Mouse (Mus musculus) c-Kit-negative CD71-positive TER-119-positive erythroid progenitor cells, embryonic 14.5 days (primary cell): ENCODE measurements around the gene Ascc3.

Experiments
- DNase-seq: peaks from one replicate; pipeline ENCODE4 v3.0.0-alpha.2; 2013; ENCODE audit warnings: low read depth, low spot score

The Ascc3 gene

DNA sequence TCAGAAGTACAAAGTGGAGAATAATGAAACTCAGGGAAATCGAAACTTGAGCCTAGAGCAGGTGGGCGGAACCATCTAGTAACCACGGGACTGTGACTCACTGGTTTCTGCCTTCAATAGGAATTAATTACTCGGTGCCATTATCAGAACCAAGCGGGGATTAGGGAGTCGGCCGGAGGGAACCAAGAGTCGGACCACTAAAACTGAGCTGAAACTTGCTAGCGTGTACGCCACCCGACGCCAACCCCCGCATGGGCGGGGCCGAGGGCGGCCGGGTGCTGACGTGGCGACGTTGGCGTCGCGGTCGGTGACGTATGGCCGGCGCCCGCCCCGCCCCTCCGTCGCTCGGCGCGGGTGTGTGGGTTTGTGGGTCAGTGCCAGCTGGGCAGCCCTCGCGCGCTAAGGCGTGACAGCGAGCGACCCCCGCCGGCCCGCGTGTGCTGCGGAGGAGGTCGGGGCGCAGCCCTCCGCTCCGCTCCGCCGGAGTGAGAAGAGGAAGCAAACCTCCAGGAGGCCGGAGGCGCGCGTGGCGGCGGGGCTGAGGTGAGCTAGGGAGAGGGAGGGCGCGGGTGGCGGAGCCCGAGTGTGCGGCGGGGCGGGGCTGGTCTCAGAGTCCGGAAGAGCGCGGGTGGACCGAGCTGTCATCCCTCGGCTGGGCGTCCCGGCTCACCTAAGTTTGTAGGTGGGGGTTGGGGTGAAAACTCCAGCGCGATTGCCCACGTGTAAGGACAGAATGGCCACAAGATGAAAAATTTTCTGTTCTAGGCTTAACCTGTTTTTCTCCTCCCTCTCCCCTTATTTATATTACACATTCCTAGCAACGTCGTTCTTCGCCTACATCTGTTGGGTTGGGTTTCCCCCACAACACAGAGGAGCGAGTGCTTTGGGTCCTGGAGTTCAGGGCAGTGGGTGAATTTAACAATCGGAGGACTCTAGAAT, at the start of gene Ascc3:
TSS of gene Ascc3 (plus strand) at position 315 of the 939 bp plus-strand sequence.
- peak; percentile 85 for DNase-seq

DNA sequence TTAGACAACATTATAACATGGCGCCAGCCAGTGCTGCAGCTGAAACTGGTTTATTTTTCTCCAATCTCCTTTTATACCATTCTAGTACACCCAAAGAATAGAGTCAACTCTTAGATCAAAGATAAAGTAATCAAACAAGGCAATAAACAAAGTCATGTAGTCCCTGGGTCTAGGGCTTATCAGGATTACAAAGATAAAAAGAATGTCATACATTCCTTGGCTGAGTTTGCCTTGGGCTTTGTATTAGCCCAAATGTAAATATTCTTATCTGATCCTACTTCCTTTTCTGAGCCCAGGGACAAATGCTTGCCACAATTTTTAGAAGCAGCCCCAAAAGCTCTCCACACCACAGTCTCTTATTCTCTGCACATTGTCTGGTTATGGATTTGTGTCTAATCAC, 7.7 kb upstream of the Ascc3 start:
- no peak for DNase-seq

- no peak for DNase-seq
Observed at GRCm38 (mm10) chr10:50586556-50586955, 5.9 kb upstream of the Ascc3 start.

- DNase-seq, result no peak
Observed at GRCm38 (mm10) chr10:50593371-50593770, 902 bp downstream of the Ascc3 start.

GRCm38 (mm10) chr10:50595340-50595739, 2.9 kb downstream of the Ascc3 start:
- peak; percentile 19 for DNase-seq

DNA sequence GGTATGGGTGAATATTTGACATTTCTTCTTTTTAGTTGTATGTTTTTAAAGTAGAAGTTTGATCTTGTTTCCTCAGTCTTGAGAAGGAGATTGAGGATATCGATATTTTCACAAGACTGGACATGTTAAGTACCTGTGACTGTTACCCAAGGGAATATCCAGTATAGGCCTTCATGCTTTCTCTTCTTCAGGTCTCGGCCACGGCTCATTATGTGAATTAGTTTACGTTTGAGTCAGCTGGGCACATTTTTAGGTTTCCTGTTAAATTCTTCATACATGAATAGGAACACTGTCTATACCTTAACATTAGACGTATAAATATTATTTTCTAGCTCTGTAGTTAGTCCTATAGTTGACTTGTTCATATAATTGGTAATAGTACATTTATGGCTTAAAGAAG, 12.4 kb downstream of the Ascc3 start:
- DNase-seq, result no peak

- DNase-seq, result no peak
Observed at GRCm38 (mm10) chr10:50613840-50614239, 21.4 kb downstream of the Ascc3 start.

DNA sequence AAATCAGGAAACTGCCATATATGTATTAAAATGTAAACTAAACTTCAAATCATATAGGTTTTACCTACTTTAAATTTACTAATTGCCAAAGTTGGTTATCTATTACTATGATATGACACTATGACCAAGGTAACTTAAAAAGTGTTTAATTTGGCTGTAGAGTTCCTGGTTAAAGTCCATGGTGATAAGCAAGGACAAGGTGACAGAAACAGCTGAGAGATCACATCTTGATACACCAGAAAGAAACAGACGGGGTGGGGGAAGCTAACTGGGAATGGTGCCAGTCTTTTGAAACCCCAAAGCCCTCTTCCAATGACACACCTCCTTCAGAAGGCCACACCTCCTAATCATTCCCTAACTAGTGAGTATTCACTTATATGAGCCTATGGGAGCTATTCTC, 33.4 kb downstream of the Ascc3 start:
- DNase-seq, result no peak

DNA sequence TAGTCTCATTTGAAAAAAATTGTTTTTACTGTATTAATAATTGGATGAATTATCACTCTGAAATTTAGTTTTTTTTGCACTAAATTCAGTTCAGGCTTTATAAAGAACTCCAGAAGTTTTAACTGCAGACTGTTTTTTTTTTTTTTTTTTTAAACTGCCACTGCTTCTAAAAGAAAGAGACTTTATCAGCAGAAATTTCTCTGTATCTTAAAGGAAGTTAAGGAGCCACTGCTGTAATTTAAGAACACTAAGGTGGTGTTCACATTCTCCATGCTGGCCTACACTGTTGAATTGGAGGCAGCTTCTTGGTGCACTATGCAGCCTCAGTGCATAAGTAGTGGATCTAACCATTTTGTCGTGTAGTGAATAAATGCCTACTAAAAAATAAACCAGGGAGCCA, 47.1 kb downstream of the Ascc3 start:
- DNase-seq, result no peak

- DNase-seq, result no peak
Observed at GRCm38 (mm10) chr10:50650612-50651011, 58.1 kb downstream of the Ascc3 start.

GRCm38 (mm10) chr10:50653551-50653950, 61.1 kb downstream of the Ascc3 start:
- no peak for DNase-seq

- DNase-seq, result no peak
Observed at GRCm38 (mm10) chr10:50657352-50657751, 64.9 kb downstream of the Ascc3 start.

- DNase-seq, result no peak
Observed at GRCm38 (mm10) chr10:50671517-50671916, 79.0 kb downstream of the Ascc3 start.

DNA sequence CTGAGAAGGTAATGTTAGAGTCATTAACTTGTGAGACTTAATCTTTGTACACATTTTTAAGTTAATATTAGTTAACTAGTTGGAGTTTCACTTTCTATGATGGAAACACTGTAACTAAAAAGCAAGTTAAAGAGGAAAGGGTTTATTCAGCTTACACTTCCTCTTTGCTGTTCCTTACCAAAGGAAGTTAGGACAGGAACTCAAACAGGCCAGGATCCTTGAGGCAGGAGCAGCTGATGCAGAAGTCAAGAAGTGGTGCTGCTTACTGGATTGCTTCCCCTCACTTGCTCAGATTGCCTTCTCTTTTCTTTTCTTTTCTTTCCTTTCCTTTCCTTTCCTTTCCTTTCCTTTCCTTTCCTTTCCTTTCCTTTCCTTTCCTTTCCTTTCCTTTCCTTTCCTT, 97.9 kb downstream of the Ascc3 start:
- DNase-seq, result no peak

DNA sequence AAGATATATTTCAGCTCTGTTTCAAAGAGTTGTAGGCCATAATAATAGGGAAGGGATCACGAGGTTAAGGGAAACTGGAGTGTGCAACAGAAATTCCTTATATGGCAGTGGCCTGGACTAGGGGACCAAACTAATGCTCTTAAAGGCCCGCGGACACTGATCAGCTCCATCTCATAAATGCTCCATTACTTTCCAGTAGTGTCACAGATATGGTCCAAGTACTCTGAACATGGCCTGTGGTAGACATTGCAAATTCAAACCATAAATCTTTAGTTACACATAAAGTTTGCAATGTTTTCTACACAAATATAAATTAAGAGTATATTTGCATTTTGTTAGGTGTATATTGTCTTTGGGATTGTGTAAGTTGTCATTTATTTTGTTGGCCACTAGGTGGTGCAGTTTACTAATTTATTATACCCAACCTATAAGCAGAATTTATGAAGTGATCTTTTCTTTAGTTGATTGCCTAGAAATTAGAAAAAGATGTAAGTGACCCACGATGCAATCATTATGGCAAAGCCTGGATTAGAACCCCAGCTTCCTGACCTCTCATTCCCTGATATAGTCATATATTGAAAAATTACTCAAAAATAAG, 106.5 kb downstream of the Ascc3 start:
- DNase-seq, result peak; percentile 49

DNA sequence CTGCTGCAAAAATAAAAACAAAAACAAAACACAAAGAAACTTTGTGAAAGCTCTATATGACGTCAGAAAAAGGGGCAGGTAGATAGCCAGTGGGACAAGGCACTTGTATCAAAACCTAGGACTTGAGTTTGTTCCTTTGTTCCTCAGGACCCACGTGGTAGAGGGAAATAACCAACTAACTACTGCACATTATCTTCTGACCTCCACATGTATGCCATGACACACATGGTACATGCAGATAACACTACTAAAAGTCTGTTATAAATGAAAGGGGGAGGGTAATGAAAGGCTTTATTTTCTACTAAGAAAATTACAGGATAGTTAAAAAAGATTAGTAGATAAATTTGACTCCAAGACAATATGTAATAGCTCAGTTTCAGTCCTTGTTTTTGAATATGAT, 109.3 kb downstream of the Ascc3 start:
- peak; percentile 55 for DNase-seq

DNA sequence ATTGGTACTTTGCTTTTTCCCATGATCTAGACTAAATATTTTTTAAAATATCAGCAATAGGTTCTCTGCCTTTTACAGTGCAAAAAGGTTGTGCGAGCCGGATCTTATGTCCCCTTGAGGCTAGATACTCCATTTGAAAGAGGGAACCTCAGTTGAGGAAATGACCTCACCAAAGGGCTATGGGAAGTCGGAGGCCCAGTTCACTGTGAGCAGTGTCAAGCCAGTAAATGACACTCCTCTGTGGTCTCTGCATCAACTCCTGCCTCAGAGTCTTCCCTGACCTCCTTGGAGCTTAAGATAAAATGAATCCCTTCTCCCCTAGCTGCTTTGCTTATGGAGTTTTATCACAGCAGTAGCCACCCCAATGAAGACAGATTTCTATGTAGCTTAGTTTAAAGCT, 109.9 kb downstream of the Ascc3 start:
- DNase-seq, result no peak

DNA sequence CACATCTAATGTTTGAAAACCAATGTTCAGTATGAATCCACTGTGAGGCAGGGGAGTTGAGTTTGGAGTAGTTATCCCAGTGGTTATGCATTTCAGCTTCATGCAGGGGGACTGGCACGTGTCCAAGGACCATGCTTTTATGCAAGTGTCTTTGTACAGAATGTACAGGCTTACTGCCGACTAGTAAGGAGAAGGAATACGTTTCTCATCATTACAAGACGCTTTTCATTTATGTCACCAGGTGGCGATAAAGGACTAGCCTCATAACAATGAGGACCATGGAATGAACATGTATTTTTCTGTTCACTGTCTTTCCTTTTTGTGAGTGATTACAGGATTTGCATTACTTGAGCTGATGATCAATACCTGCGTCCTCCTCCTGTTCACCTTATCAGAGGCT, 111.7 kb downstream of the Ascc3 start:
- peak; percentile 27 for DNase-seq

DNA sequence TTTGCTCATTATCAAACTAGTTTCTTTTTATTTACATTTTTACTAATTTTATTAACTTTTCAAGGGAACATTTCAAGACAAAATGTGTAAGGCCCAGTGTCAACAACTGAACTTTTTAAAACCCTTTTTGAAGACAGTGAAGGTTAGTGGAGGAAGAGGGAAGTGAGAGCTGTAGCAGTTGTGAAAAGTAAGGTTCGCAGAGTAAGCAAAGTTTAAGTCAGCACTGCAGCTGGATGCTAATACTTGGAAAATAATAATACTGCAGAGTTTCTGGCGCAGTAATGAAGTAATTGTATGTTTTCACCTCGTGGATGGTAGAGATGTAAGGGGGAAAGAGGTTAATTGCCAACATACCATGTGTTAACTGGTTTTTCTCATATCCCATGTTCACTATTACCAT, 112.4 kb downstream of the Ascc3 start:
- DNase-seq, result no peak

GRCm38 (mm10) chr10:50711286-50711685, 118.8 kb downstream of the Ascc3 start:
- no peak for DNase-seq

- DNase-seq, result no peak
Observed at GRCm38 (mm10) chr10:50711765-50712164, 119.3 kb downstream of the Ascc3 start.

DNA sequence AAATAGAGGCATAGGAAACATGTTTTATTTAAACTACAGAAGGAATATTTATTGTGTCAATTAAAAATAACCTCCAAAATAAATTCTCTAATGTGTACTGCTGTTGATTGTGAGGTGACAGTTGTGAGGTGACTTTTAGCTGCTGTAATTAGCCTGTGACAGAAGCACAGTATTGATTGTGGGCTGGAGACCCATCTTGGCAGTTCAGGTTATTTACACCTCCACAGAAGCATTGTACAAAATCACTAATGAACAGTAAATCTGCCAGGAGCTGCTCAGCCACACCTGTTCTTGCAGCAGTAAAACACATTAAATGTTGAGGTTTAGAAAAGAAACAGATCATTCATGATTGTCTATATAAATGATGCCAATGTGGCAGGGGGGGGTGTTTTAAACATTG, 141.0 kb downstream of the Ascc3 start:
- no peak for DNase-seq

DNA sequence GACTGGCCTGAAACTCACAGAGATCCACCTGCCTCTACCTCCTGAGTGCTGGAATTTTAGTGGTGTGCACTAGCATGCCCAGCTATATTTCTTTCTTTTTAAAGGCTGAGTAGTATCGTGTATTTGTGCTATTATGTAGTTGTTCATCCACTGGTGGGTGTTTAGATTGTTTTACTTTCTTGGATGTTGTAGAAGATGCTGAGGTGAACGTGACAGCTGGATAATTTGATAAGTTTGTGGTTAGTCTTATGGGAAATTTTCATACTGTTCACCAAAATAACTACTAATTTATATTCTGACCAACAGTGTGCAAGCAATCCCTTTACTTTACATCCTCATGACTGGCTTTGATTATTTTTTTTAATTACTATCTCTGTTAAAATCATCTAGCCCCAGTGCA, 169.6 kb downstream of the Ascc3 start:
- no peak for DNase-seq
